Mouse (Mus musculus) ovary, adult 10 weeks (tissue): ENCODE data around the gene Spink2. TPM values are rescaled to one million over a fixed set of nuclear protein-coding genes. Genes with fewer than 3 reads are reported as not detected.

Experiments used
- polyA plus RNA-seq: library from polyadenylated mRNA; stranded (reverse); fragments of 350-450 nt; fragmentation: Illumina TruSeq; extraction: RNeasy Lipid Tissue Mini Kit (QIAGEN cat#74804); gene quantifications from one replicate; pipeline ENCODE4 v1.2.3, GENCODE M21; 2014

Spink2 gene
- polyA plus RNA-seq = not detected

DNA sequence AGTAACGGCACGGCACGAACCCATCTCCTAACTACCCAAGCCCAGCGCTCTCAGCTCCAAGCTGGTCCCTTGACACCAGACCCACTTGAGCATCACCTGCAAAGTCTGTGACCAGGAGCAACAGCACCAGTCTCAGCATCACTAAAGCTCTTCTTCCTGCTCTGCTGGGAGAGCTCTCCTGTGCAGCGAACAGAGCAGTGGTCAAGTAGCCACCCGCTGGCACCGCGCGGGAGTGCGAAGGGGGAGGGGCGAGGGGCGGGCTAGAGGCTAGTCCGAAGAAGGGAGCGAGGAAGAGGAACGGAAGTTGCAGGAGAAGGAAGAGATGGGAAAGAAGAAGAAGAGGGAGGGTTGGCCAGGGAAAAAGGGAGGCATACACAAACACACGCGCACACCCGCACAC lies at the start of gene Spink2:
Gene Spink2, minus strand, starts transcription at position 236 of the 400 bp plus-strand sequence.

Other genes with a start within 250 kb of the Spink2 start
- gene Srp72, start 236.8 kb downstream of the Spink2 start, polyA plus RNA-seq = 245 TPM
- not detected for gene Arl9, start 207.4 kb downstream of the Spink2 start, polyA plus RNA-seq
- gene Thegl, start 195.4 kb downstream of the Spink2 start, polyA plus RNA-seq = not detected
- gene Hopx, start 96.3 kb downstream of the Spink2 start, polyA plus RNA-seq = 3.9 TPM
- 41.4 TPM for gene Rest, start 54.0 kb upstream of the Spink2 start, polyA plus RNA-seq
- gene Noa1, start 98.6 kb upstream of the Spink2 start, polyA plus RNA-seq = 17.7 TPM
- 107 TPM for gene Polr2b, start 98.7 kb upstream of the Spink2 start, polyA plus RNA-seq
- 495 TPM for gene Igfbp7, start 196.6 kb upstream of the Spink2 start, polyA plus RNA-seq